Mouse (Mus musculus) urinary bladder, adult 18-20 months (tissue): ENCODE results near the gene Stard3.
A peak's percentile ranks its signal among the peaks of the same experiment; 100 is the strongest.

Experiments used
- DNase-seq, 2 experiments: peaks; one replicate each; pipeline ENCODE4 v3.0.0; 2022; ENCODE audit warnings: low spot score in 2 of 2, mixed read lengths in 2 of 2

Stard3 gene

DNA sequence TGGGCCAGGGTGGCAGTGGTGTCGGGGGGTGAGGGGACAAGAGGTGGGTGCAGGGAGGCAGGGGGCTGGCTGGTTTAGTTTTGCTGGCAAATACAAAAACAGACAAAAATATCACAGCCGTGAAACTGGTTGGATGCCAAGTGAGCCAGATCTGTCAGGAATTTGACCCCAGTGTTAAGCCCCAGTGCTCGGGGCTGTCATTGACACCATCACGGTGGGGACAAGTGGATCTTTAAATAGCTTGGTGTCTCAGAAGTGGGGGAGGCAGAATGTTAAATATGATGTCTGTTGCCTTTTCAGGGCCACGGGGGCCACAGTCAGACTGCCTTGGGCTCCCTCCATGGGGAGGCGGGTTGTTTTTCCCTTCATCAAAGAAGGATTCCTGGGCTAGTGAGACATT lies 36.1 kb downstream of the Stard3 start:
- no peak for DNase-seq

DNA sequence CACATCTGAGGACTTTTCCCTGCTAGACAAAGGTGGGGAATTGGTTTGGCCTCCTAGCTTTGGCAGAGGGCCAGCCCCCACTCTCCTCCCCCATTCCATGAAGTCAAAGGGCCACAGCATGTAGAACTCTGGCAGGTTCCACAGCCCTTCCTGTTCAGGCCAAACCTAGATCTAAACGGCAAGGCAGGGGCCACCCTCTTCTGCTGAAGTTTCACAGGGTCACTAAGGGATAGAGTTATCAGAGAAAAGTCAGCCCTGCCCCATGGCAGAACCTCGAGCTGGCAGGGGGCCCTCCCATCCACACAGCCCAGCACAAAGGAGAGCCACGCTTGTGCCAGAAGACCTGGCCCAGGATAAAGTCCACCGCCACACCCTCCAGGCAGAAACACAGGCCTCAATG lies 36.9 kb downstream of the Stard3 start:
- DNase-seq = no peak

- no peak for DNase-seq
Measured at GRCm38 (mm10) chr11:98397946-98398345, 39.8 kb downstream of the Stard3 start.

DNA sequence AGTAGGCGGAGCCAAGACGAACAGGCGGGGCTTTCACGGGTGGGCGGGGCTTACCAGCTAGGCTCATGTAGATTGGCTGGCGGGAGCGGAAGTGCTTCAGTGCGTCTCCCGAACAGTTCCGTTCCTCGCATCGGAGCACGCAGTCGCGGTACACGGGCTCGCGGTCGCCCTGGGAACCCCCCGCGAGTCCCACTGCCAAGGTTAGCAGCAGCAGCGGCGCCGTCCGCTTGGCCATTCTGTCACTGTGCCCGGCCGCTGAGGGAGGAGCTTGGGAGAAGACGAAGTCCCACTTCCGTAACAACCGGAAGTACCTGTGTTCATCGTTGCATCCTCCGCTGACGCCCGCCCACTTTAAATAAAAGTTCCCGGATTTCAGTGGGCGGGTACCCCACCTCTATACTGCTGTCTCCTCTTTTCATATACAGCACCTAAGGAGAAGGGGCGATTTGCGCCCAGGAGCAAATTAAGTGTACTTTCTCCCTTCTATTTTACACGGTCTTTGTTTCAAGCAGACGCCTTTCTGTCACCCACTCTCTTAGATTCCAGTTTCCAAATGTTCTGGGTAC lies 42.1 kb downstream of the Stard3 start, which contains the start of gene Pgap3:
Pgap3 (minus strand) TSS at position 330 of the 566 bp plus-strand sequence.
- DNase-seq = peak; percentile 78 to 87

DNA sequence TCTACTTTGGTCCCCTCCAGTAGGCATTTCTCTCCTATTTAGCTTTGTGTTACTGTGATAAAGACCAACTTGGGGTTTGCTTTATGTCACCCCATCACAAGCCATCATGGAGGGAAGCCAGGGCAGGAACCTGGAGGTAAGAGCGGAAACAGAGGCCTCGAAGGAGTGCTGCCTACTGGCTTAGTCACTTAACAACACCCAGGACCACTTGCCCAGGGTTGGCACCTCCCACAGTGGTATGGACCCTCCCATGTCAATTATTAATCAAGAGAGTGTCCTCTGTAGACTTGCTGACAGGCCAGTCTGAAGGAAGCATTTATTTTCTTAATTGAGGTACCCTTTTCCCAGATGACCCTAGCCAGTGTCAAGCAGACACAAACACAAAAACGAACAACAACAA lies 42.6 kb downstream of the Stard3 start:
- no peak for DNase-seq

- no peak for DNase-seq
Measured at GRCm38 (mm10) chr11:98406621-98407020, 48.5 kb downstream of the Stard3 start.

DNA sequence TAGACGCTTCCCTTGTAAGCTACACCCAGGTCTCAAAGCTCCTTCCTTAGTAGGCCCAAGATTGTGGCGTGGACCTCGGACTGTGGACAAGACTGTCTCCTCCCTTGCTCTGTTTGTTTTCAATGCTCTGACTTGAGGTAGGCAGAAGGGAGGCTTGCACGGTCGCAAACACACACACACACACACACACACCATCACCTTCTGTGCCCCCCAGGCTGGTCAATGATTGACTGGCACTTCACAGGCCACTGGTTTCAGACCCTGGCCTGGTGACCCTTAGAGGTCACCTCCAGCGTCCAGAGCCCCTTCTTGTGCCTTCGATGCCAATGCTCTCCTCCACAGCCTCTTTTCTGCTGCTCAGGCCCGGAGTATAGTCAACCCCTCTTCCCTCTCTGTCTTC lies 50.7 kb downstream of the Stard3 start:
- no peak for DNase-seq

DNA sequence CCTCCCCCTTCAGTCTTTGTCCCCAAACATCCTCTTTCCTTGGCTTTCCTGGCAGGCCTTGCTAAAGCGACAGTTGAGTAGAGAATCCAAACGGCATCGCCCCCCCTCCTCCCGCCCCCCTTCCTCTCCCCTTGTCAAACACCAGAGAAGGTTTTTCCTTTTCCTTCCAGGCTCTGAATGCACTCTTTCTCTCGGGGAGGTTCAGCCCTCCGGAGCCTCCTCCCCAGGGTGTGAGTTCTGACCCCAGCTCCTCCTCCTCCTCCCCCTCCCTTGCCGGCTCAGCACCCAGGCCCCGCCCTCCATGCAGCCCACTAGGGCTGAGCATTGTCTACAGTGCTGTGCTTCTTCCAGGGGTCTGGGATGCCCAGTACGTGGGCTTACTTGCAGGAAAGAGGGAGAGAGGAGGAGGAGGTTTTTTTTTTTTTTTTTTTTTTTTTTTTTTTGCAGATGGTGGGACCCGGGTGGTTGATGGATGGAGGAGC lies 51.2 kb downstream of the Stard3 start:
- no peak for DNase-seq

DNA sequence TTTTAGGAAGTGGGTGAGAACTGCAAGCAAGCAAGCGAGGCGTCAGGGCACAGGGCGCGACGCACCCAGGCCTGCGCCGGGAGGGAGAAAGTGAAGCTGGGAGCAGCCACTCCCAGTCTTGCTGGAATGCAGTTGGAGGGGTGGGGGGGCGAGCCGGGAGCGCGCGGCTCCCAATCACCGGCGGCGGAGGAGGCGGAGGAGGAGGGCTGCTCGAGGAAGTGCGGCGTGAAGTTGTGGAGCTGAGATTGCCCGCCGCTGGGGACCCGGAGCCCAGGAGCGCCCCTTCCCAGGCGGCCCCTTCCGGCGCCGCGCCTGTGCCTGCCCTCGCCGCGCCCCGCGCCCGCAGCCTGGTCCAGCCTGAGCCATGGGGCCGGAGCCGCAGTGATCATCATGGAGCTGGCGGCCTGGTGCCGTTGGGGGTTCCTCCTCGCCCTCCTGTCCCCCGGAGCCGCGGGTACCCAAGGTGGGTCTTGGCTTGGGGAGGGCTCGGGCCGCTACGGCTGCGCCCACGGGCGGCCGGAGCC lies 54.2 kb downstream of the Stard3 start, which contains the start of gene Erbb2:
Erbb2 (plus strand) TSS at position 198 of the 524 bp plus-strand sequence.
- DNase-seq = peak; percentile 67 to 77

- peak in 1 of 2 experiments; percentile 59 for DNase-seq
Measured at GRCm38 (mm10) chr11:98412797-98413301, 54.7 kb downstream of the Stard3 start.

DNA sequence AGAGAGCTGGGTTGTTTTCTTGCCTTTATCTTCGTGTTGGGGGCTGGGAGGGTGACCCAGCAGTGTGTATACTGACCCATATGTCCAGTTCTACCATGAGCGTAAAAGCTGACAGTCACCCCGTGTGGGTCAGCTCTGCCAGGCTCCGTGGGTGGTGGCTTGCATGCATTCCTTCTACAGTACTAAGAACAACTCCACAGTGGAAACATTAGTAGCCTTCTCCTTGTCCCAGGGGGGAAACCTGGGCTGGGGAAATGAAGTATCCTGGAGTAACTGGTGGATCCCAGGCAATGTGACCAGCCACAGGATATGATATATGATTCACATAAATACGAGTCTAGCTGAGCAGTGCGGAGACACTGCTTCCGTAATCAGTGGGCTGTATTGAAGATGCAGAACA lies 55.6 kb downstream of the Stard3 start:
- no peak for DNase-seq

DNA sequence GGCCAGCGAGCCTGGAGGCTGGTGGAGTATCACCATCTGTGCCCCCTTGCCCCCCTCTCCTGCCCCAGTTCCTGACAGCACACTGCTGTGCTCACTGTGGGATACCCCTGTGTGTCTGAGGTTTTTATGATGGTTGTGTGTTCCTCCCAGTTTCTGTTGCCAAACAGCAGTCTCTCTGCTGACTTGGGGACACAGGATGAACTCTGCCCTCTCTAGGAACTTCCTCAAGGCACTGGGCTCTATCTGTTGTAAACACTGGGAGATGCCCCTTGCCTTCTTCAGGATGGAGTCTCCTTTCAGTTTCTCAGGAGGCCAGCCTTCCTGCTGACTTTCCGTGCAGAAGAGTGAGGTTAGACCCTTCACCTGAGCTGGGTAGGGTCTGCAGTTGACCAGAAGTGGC lies 56.0 kb downstream of the Stard3 start:
- no peak for DNase-seq

GRCm38 (mm10) chr11:98417074-98417473 lies 58.9 kb downstream of the Stard3 start:
- no peak for DNase-seq

DNA sequence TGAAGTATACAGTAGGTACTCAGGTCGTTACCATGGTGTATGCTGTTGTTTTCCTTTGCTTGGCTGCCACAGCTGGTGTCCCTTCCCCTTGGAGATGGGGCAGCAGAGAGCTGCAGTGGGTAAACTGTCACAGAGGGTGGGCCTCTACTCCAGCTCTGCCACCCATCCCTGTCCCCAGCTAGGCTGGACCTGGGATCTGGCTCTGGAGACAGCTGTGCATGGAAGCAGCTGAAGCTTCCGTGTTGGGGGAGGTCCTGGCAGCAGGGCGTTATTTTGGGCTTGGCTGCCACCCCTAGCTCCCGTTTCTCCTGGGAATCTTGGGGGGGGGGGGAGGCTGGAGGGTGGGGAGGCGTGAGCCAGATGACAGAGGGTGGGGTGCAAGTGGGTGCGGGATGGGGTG lies 60.1 kb downstream of the Stard3 start:
- no peak for DNase-seq

GRCm38 (mm10) chr11:98418939-98419547 lies 60.9 kb downstream of the Stard3 start:
- peak; percentile 69 to 77 for DNase-seq

- no peak for DNase-seq
Measured at GRCm38 (mm10) chr11:98426592-98426991, 68.4 kb downstream of the Stard3 start.

GRCm38 (mm10) chr11:98428436-98428835 lies 70.3 kb downstream of the Stard3 start:
- DNase-seq = no peak
